Mouse (Mus musculus): Measurements from ENCODE around the gene Olfr1309.
"Not testable (repeated sequence)": the region's sequence is repeated elsewhere in the genome, so short reads cannot be mapped to it uniquely, and the experiment has no call there.

Gene Olfr1309

DNA sequence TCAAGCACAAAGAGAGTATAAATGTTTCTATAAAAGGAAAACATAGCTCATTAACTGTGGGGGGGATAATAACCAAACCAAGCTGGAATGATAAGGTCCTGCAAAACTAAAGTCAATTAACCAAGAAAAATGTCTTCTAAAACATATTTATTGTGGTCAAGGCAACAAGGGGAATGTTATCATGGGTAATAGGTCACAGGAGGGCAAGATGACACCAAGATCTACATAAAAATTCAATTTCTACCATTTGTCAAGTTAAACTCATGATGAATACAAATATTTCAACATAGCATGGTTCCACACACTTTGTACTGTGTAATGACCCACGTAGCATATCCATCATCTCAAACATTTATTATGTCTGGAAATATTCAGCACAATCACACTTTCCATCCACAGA, at the start of gene Olfr1309:
Olfr1309 (minus strand) TSS at position 101 of the 400 bp plus-strand sequence.
- DNase-seq (ENCODE audit: low spot score in 2 of 2), result no peak

DNA sequence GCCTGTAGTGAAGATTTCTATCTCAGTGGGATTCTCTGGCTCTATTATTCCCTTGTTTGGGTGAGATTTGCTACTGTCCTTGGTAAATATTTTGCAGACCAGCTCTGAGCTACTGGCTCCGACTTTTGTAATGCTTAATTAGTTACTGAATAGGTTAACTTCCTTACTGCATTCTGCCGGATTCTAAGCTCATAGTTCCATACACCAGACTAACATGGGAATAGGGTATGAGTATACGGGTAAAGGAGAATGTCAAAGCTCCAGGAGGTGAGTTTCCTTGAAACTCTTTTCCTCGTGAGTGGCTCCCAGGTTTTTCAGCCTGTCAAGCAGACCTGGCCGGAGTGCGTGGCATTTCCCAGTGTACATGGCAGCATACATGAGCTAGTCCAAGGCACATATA, 36.9 kb upstream of the Olfr1309 start:
- DNase-seq (ENCODE audit: low spot score in 2 of 2), result not testable (repeated sequence)

DNA sequence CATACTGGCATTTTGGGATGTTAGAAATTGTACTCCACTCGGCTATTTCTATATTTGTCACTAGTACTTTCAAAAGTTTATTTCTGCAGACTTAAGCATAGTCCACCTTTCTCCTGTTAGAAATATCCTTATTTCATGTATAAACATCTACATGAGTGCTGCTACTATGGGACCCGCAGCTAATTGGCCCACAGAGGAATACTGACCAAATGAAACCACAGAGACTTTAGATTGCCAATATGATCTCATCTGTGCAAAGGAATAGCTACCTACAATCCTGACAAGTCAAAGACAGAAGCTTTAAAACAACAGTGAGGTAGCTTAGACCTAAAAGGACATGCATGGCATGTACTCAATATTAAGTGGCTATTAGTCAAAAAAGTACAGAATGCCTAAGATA, 34.2 kb upstream of the Olfr1309 start, which contains the start of gene Olfr1311:
Olfr1311 (minus strand) TSS at position 101 of the 400 bp plus-strand sequence.
- no peak for DNase-seq (ENCODE audit: low spot score in 2 of 2)

DNA sequence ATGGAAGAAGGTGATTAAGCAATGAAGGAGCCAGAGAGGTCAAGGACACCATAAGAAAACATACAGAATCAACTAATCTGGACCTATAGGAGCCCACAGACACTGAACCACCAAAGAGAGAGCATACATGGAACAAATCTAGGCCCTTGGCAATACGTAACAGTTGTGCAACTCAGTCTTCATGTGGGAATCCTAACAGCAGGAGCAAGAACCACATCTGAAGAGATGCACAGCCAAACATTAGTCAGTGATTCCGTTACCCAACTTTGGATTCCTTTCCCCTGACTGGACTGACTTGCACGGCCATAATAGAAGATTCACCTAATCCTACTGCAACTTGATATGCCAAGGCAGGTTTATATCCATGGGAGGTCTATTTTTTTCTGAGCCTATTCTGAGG, 24.8 kb upstream of the Olfr1309 start:
- DNase-seq (ENCODE audit: low spot score in 2 of 2), result no peak

DNA sequence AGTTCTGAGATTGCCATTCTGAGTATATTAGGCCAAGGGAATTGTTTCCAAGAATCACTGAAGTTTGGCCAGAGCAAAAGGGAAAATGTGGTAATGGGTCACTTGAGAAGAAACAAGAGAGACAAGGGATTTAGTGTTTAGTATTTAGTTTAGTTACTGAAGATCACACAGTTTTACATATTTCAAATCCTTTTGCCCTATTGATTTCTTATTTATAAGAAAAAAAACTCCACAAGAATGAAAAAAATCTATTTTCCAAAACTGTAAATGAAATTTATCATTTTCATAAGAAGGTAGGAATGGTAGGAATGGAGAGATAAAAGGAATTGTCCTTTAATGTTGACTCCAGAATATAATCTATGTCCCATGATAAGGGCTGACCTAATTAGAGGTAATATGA, 22.5 kb upstream of the Olfr1309 start, which contains the start of gene Olfr1310:
Olfr1310 (minus strand) TSS at position 101 of the 400 bp plus-strand sequence.
- no peak for DNase-seq (ENCODE audit: low spot score in 2 of 2)

DNA sequence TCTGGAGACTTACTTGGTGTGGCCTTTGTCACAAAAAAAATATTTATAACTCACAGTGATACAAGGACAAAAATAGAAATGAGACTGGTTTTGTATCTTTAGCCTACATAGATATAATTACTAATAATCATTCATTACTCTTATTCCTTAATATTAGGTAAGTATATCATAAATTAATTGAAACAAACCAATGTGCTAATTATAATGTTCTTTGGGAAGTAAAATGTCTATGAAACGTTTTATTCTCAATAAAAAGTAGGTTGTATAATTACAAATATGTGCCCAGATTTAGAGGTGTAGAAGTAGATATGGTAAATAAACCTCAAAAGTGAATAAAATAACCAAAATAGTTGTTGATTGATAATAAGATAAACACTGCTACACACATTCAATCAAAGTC, 25.2 kb downstream of the Olfr1309 start, which contains the start of gene Olfr1308:
Olfr1308 (minus strand) TSS at position 101 of the 400 bp plus-strand sequence.
- no peak for DNase-seq (ENCODE audit: low spot score in 2 of 2)

DNA sequence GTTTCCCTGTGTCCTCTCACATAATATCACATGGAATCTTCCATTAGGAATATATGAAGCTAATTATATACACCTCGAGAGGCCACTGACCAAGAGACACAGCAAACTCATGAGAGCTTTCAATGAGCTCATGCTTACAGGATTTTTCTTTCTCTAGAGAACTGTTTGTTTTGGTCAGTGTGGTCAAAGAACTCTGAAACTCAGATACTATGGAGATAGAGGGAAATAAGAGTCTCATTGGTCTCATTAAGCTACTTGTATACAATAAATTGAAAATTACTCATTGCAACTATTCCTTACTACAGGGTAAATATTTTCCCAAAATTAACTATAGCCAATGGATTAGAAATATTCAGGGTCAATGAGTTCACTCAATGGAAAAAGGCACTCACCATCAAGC, 40.7 kb downstream of the Olfr1309 start, which contains the start of gene Olfr1307:
Olfr1307 (minus strand) TSS at position 101 of the 400 bp plus-strand sequence.
- no peak for DNase-seq (ENCODE audit: low spot score in 2 of 2)
